Mouse (Mus musculus): ENCODE measurements around the gene Brd4. TPM values are rescaled to one million over a fixed set of nuclear protein-coding genes. Genes with fewer than 3 reads are reported as not detected.

Brd4 gene
- 10 to 100 TPM; 64.0 to 67.4 TPM for total RNA-seq (2021)
- long read RNA-seq, experiment 1, partial matches to known transcripts: 10 of 17 reads
- long read RNA-seq, experiment 1, other reads (novel, unspliced or antisense): 5 of 17 reads
- long read RNA-seq, experiment 2, partial matches to known transcripts: 5 of 12 reads
- long read RNA-seq, experiment 2, other reads (novel, unspliced or antisense): 6 of 12 reads

- DNase-seq: peak; percentile 94 to 95
- intact Hi-C loops (cut with DNase I): loop anchor here (2.0 to 5.0 kb wide), 3 partner anchors 36 to 62 kb away; partner anchors contain the start of gene Akap8
Measured at GRCm38 (mm10) chr17:32284262-32285137, at the start of gene Brd4. Brd4 (minus strand) TSS chr17:32284722.

GRCm38 (mm10) chr17:32333675-32334303 lies 49.3 kb upstream of the Brd4 start:
- intact Hi-C loops (cut with DNase I): no loop called here
- DNase-seq: no peak

- intact Hi-C loops (cut with DNase I): no loop called here
- no peak for DNase-seq
Measured at GRCm38 (mm10) chr17:32327501-32327900, 43.0 kb upstream of the Brd4 start.

- intact Hi-C loops (cut with DNase I): no loop called here
- no peak for DNase-seq
Measured at GRCm38 (mm10) chr17:32322809-32323208, 38.3 kb upstream of the Brd4 start.

- intact Hi-C loops (cut with DNase I): loop anchor here (2.0 kb wide), 1 partner anchor 37 kb away; the partner anchor contains the start of gene Brd4
- DNase-seq: peak in 1 of 2 experiments; percentile 8
Measured at GRCm38 (mm10) chr17:32321836-32322235, 37.3 kb upstream of the Brd4 start.

GRCm38 (mm10) chr17:32321390-32321734 lies 36.8 kb upstream of the Brd4 start:
- DNase-seq: no peak
- intact Hi-C loops (cut with DNase I): loop anchor here (2.0 kb wide), 1 partner anchor 37 kb away; the partner anchor contains the start of gene Brd4

GRCm38 (mm10) chr17:32320597-32321389 lies 36.3 kb upstream of the Brd4 start, which contains the start of gene Akap8:
Akap8 (minus strand) TSS chr17:32321238.
- DNase-seq: peak; percentile 96 to 97
- intact Hi-C loops (cut with DNase I): loop anchor here (2.0 kb wide), 1 partner anchor 36 kb away; the partner anchor contains the start of gene Brd4

- intact Hi-C loops (cut with DNase I): loop anchor here (2.0 kb wide), 1 partner anchor 35 kb away; the partner anchor contains the start of gene Brd4
- no peak for DNase-seq
Measured at GRCm38 (mm10) chr17:32319950-32320349, 35.4 kb upstream of the Brd4 start.

GRCm38 (mm10) chr17:32317708-32318107 lies 33.2 kb upstream of the Brd4 start:
- no peak for DNase-seq
- intact Hi-C loops (cut with DNase I): no loop called here

GRCm38 (mm10) chr17:32317032-32317431 lies 32.5 kb upstream of the Brd4 start:
- DNase-seq: no peak
- intact Hi-C loops (cut with DNase I): no loop called here

- no peak for DNase-seq
- intact Hi-C loops (cut with DNase I): no loop called here
Measured at GRCm38 (mm10) chr17:32315560-32315959, 31.0 kb upstream of the Brd4 start.

- intact Hi-C loops (cut with DNase I): loop anchor here (2.0 kb wide), 1 partner anchor 265 kb away; no protein-coding TSS in a partner anchor
- no peak for DNase-seq
Measured at GRCm38 (mm10) chr17:32313892-32314291, 29.4 kb upstream of the Brd4 start.

GRCm38 (mm10) chr17:32312801-32313200 lies 28.3 kb upstream of the Brd4 start:
- no peak for DNase-seq
- intact Hi-C loops (cut with DNase I): loop anchor here (2.0 kb wide), 1 partner anchor 264 kb away; no protein-coding TSS in a partner anchor

- DNase-seq: no peak
- intact Hi-C loops (cut with DNase I): no loop called here
Measured at GRCm38 (mm10) chr17:32307963-32308362, 23.4 kb upstream of the Brd4 start.

- intact Hi-C loops (cut with DNase I): no loop called here
- DNase-seq: no peak
Measured at GRCm38 (mm10) chr17:32298125-32298524, 13.6 kb upstream of the Brd4 start.

- intact Hi-C loops (cut with DNase I): no loop called here
- DNase-seq: no peak
Measured at GRCm38 (mm10) chr17:32295901-32296300, 11.4 kb upstream of the Brd4 start.

GRCm38 (mm10) chr17:32295160-32295559 lies 10.6 kb upstream of the Brd4 start:
- intact Hi-C loops (cut with DNase I): no loop called here
- DNase-seq: no peak

- DNase-seq: no peak
- intact Hi-C loops (cut with DNase I): loop anchor here (2.0 kb wide), 1 partner anchor 36 kb away; the partner anchor contains the start of gene Akap8
Measured at GRCm38 (mm10) chr17:32285138-32285670, 682 bp upstream of the Brd4 start.

GRCm38 (mm10) chr17:32283771-32284221 lies 726 bp downstream of the Brd4 start:
- peak; percentile 58 to 71 for DNase-seq
- intact Hi-C loops (cut with DNase I): loop anchor here (2.0 to 5.0 kb wide), 3 partner anchors 37 to 61 kb away; partner anchors contain the start of gene Akap8

All from heart, postnatal 14 days (tissue).